Mouse (Mus musculus) CD4-positive, CD25-positive, alpha-beta regulatory T cell, adult 4 months (primary cell): ENCODE measurements at regions not wholly inside any gene's neighbourhood (a gene's known extent, or its start where the extent isn't known, plus 50 kb on each side); places are given as distances from the start of the nearest gene placed in this dataset.

Source experiments
- ATAC-seq: one replicate; pipeline ENCODE4 v1.8.0; 2017

DNA sequence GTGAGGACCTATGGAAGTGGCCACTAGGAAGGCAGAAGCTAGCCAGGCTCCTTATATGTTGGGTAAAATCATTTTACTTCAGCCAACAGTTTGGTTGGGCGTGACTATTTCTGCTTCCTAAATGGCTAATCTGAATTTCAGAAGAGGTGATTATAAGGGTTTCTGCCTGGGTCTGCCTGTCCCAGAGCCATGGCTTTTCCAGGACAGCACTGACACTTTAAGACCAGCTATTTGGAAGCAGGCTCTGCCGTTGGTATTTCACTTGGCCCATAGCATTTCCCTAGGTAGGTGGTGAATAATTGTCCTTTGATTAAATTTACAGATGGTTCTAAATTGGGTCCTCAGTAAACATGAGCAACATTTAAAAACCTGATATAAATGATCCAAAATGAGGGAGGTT, 240.3 kb downstream of the Plpp3 start:
- ATAC-seq, result no peak

DNA sequence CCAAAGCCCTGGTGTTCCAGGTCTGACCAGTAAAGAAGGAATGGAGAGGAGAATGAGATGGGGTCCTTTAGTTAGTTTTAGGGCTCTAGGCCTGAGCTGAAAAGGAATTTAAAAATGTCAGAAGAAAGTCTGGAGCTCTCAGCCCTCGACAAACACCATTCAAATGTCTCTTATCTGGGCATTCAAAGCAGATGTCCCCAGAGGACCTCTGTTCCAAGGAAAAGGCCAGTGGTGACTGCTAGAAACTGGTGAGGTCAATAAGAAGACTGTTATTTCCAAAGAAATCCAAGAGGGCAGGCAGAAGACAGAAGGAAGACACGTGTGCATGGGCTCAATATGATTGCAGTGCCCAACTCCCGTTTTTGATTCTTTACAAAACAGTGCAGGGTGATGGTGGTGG, 244.9 kb downstream of the Plpp3 start:
- no peak for ATAC-seq

DNA sequence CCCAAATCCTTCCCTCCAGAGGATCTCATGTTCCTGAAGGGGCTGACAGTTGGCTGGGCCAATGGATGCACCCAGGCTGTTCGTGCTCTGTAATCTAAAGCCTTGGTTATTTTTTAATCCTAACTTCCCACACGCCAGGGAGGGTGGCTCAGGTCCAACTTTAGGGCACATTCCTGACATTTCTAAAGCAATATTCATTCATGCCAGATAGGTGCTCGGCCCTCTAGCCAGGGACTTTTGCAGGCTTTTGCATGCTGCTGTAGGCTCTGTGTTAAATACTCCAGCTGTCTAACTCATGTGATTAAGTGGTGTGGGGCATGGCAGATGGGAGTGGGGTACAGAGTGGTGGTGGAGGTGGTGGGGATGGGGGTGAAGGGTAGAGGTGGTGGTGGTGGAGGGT, 246.0 kb downstream of the Plpp3 start:
- ATAC-seq, result no peak

DNA sequence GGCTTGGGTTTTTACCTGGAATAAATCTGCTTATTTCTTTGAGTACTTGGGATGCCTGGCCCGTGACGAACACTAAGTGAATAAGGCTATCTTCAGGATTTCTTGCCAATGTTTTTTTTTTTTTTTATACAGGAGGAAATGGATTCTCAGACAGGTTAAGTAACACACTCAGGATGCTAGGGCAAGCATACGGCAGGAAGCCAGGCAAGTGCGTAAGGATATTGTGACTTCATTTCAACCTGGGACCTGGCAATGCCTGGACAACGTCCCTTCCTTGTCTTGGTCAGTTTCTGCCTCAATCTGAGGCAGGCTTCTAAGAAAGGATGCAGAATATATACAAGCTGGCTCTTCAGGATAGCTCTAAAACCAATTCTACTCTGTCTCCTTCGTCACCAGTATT, 246.5 kb downstream of the Plpp3 start:
- ATAC-seq, result no peak

DNA sequence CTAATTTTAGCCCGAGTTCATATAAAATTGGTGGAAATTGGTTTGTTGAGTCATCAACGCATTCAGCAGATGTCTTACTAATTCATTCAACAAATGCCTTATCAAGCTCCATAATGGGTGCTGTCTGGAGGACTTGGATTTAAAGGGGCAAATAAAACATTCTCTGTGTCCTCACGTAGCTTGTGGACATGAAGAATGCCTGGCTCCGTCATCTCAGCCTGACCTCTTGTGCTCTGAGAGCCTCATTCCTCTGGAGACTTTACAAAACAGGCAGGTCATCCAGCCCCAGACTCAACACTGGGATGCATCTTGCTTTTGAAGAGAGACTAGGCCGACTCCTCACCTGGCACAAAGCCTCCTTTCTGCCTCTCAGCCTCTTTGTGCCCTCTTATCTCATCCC, 248.6 kb downstream of the Plpp3 start:
- no peak for ATAC-seq

DNA sequence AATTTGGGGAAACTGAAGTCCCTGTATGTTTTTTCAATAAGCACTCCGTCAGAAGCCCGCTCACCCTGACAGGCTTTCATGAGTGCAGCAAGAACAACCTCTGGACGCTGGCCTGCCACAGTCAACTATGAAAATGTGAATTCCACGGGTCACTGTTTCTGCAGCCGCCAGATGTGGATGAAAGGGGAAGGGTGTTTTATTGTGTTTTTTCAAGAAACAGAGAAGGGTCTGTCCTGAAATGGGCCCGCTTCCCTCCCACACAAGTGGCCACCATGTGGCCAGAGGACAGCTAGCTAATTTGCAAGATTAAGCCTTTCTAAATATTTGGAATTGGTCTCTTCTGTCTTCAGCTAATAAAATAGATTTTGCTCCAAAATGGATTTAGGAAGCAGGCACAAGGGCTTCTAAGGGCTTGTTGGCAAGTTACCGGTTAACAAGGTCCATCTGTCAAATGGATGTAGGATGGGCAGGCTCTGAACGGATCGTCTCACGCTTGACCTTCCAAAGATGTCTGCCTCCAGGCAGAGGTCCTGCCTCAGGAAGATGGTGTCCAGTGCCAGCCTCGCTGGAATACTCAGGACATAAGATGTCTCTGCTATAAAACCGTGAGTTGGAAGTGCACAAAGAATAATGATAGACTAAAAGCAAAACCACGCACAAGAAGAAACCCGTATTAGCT, 249.8 kb downstream of the Plpp3 start:
- ATAC-seq, result no peak

DNA sequence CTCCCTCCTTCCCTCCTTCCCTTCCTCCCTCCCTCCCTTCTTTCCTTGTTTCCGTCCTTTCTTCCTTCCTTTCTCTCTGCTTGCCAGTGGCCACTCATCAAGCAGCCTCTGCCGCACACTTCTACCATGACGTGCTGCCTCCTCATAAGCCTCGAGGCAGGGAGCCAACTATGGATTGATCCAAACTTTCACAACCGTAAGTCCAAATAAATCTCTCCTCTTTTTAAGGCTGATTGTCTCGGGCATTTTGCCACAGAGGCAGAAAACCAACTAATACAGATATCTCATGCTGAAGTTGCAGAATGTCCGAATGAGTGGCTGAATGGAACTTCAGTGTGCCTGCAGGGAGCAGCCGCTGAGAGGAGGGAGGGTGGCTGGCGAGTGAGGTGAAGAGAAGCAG, 251.7 kb downstream of the Plpp3 start:
- ATAC-seq, result no peak

DNA sequence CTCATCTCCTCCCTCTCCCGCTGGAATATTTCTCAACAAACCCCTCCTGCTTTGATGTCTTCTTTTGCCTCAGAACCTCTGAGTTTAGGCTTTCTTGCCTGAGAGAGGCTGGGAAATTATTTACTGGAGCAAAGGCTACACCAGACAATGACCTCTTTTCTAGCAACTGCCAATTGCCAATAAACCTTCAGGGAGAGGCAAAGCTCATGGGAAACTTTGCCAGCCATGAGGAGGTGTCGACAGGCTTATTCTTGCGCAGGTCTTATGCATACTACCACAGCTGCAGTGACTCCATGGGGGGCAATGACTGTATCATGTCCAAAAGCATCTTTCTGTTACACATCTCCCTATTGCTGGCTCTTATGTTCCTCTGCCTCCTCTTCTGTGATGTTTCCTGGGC, 260.0 kb downstream of the Plpp3 start:
- ATAC-seq, result no peak

DNA sequence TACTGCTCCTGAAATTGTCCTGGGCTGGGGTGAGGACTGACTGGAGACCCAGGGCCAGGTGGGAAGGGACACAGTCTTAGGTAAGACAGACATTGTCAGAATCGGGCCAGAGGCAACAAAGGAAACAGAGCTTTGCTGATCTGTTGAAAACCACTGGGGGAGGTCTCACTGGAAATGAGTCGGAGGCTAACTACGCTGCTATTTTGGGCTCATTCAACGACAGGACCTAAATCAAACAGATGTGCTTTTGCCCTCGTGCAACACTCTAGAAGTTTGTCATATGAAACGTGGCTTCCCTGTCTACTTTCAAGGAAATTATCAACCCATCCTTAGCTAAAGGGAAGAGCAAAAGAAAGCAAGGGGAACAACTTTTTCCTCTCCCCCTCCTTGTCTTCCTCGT, 265.3 kb downstream of the Plpp3 start:
- ATAC-seq, result no peak

DNA sequence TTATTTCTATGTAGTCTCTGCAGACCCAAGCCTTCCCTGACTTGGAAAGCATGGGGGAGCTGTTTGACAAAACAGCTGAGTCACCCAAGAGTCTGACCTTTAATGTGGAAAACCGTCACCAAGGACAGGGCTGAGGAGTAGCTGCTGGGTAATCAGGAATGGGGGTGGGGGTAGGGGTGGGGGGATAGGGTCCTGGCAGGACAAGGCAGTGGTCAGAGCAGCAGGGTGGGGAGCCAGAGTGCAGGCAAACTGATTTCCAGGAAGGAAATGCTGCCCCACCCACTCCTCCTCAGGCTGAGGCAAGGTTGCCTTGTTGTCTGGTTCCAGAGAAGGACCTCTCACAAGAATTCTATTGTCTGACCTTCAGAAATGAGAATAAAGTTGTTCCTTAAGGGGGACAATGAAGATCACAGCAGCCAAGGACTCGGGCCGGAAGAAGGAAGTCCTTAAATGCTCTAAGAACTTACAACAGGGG, 266.6 kb downstream of the Plpp3 start:
- no peak for ATAC-seq

DNA sequence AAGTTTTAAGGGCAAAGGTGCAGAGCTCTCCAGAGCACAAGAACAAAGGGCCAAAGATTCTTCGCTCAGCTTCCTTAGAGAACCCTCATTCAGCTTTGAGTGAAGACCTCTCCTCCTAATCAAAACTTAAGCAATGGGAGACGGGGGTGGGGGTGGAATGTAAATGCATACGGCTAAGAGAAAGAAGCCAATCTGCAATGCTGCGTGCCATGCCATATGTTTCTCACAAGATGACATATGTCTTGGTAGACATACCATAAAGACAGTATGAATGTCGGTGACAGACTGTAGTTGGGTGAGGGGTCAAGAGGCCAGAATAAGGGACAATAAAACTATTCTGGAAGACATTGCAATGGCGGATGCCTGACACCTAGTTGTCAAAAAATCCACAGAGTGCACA, 267.9 kb downstream of the Plpp3 start:
- ATAC-seq, result no peak

DNA sequence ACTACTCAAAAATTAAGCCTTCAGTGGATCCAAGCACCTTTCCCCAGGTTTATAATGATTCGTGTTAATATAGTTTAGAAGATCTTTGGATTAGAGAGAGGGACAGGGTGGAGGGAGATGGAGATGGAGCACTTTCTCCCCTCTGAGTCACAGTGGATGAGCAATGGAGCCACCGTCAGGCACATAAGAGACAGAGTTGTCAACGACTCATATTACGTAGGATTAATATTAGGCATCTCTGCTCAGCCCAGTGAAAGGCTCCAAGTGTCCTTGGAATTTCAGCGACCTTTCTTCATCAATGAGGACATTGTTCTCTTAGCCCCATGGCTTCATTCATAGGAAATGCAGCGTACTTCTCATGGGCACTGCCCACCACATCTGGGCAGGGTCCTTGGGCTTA, 270.4 kb downstream of the Plpp3 start:
- ATAC-seq, result no peak

DNA sequence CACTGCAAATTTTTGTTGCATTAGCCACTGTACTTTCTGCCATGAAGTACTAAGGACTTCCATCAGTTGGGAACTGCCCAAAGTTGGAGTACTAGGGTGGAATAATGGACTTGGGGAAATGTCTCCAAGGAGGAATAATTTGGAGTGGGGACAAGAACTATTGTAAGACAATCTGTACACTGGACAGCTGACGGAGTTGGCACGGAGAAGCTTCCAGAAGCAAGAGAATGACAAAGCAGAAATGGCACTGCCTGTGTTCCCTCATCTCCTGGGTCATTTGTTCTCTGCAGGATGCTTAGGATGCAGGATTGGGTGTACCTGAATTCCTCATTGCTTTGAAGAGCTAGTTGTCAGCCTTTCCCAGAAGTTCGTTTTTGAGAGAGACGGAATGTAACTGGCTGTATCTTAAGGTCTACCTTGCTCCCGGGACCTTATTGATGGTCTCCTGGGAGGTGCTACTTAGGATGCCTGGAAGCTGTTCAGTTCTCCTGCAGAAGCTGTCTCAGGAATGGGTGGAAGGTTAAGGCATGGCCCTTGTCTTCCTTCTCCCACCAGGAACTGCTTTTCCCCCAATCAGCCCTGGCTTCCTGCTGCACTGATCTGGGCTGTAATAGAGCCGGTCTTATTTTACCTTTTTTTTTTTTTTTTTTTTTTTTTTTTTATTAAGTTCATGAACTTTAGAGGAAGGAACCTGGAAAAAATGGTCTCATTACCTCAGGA, 272.4 kb downstream of the Plpp3 start:
- ATAC-seq, result no peak

DNA sequence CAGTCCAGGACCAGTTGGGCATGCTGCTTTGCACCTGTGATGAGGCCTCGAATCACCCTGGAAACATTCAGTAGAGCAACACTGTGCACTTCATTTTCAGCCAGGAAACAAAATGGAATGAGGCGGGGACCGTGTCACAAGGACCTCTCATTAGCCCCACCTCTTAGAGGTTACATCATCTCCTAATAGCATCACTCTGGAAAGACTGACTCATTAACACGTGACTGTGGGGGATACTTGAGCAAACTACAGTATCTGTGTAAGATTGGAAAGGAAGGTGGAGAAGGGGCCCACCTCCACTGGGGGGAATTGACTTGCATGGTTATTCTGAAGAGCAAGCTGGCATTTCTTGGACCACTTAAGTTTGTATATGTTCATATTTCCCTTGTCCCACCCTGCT, 275.3 kb downstream of the Plpp3 start:
- ATAC-seq, result no peak

DNA sequence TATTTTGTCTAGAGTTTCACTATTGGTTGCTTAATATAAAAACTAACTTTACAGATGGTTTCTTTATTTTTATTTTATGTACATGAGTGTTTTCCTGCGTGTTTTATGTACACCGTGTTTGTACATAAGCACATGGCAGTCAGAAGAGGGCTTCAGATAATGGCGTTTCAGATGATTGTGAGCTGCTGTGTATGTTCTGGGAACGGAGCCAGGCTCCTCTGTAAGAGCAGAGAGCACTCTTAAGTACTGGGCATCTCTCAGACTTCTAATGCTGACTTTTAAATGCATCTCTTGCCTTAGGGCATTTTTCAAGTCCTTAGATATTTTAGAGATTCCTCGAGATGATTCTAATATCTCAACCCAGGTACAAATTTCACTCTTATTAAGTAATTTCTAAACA, 280.0 kb downstream of the Plpp3 start:
- no peak for ATAC-seq

DNA sequence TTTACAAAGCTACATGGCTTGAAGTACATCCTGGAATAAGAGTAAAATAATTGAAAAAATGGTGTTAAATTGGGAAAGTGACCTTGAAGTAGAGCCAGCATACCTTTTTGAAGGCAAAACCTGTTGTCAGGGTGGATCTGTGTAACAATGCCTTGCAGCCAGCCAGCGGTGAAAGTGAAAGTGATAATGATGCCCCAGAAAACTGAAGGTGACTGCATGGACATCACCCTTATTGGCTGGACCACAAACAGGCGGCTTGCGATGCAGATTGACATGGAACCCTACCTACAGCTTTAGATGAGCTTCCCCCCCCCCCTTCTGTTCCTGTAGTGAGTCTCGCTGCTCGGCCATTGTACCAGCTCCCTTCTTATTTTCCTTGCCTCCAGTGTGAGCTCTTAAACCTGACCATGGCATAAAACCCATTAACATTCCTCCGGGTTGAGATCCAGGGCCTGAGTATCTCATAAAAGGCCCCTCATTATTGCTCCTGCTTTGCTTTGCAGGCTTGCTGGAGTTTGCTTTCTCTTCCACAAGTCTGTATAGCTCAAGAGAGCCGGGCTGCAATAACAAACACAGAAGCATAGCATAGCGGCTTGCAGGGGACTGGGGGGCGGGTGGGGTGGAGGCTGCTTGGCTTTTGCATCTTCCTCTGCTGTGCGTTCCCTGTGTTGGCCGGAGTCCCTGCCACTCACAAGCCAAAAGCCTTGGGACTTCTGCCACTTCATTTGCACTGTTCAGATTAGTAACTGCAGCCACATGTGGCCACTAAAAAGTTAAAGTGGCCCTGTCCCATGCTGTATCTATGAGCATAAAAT, 292.1 kb downstream of the Plpp3 start:
- ATAC-seq, result no peak

DNA sequence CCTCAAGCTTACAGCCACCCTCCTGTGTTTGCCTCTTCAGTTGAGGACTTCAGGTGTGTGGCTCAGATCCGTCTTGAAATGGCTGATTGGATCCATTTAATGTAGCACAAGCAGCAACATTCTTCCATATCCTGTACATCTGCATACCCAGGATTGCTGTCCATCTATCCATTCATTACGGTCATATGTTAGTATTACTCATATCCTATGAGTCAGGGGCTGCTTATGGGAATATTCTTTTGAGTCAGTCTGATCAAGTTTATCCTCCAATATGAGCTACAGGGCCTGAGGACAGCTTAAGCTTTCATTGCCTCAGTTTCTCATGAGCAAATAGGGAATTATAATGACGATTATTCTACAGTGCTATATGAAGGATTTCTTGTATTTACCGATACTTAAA, 293.7 kb downstream of the Plpp3 start:
- ATAC-seq, result no peak

DNA sequence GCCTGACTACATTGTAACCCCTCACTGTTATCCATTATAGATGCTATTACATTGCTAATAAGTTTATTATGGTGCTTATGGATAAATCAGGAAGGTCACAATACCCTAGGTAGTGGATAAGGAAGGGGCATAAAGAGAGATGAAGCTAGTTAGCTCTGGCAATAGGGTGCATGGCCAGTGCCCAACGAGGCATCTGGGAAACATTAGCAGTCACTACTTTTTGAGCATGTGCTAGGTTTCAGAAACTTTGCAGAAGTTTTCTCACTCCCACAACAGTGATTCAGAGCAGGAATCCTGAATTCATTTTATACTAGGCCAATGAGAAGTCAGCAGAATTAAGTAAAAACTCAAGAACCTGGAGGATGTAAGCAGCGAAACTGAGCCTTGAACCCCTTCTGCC, 294.7 kb downstream of the Plpp3 start:
- no peak for ATAC-seq

DNA sequence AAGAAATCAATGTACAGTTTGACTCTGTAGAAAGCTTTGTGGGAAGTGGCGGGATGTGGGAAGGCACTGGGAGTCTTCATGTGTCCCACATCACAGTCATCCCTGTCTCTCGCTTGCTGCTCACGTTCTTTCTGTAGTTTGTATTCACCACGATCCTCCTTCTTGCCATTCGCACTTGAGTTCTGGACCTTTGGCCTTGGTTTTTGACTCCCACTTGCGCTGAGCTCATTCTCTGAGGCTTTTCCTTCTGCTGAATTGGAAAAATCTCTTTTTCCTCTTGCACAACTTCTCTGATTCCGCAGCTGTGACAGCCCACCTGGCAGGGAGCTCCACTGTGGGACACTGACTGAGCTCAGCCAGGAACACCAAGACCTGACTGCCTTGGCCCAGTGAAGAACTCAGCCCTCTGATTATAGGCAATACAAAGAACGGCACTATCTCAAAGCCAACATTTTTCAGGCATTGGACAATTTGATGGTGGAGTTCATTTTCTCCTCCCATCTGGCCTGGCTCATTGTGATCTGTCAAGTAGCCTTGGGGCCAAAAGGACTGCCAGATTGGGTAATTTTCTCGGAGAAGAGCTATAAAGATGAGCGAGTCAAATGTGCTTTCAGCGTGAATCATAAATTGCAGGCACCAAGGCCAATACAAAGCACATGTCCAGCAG, 299.9 kb downstream of the Plpp3 start:
- ATAC-seq, result no peak

DNA sequence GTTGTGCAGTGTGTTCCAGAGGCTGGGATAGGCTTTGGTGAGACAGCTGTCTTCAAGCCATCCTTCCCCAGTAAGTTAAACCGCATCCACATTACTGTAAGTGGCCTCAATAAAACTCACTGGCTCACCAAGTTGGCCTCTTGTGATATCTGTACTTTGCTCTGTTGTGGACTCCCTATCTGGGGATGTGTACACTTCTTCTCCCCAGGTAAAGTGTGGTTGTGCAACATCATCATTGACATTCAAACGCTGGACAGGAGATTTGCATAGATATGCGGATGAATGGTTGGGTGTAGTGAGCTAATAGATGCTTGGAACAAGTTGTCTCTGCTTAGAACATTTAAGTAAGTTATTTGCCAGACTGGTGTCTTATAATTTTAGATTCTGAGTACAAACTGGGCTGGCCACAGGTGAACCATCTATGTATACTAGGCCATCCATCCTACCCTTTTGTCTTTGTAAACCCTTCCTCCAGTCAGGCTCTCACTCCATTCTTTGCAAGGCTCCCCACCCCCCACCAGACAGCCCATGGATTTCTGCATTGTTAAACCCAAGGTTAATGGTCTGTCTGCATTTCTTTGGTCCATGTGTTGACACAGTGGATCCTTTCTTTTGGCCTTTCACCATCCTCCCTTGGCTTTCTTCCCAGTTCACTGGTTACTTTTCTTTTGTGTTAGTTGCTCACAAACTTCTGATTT, 303.0 kb downstream of the Plpp3 start:
- ATAC-seq, result no peak

DNA sequence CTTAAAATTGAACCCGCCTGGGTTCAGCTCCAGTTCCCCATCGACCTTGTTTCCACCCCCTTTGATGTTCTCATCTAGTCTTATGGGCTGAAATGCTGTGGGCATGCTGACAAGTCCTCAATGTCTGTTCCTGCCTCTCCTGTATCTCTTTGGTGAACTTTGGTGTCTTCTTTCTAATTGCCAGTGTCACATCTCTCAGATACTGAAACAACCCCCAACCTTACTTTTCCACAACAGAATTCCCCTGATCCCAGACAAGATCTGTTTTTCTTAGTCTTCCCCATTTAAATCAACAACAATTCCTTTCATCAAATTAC, 303.5 kb downstream of the Plpp3 start:
- ATAC-seq, result no peak

DNA sequence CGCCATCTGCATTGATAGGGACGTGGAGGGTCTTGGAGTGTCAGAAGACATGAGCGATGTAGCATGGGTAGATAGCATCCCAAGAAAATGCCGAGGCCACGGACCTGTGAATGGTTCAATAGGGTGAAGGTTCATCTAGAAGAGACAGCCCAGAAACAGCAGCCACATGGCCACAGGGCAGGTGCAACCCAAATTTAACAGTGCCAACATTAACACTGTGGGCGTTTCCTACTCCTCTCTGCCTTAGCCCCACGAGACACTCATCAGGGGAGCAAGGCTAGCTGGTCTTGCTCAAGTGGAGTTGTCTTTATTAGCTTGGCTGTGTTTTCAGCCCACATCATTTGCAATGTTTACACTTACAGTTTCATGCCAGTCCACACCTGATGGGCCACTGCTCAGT, 310.7 kb downstream of the Plpp3 start:
- ATAC-seq, result no peak

DNA sequence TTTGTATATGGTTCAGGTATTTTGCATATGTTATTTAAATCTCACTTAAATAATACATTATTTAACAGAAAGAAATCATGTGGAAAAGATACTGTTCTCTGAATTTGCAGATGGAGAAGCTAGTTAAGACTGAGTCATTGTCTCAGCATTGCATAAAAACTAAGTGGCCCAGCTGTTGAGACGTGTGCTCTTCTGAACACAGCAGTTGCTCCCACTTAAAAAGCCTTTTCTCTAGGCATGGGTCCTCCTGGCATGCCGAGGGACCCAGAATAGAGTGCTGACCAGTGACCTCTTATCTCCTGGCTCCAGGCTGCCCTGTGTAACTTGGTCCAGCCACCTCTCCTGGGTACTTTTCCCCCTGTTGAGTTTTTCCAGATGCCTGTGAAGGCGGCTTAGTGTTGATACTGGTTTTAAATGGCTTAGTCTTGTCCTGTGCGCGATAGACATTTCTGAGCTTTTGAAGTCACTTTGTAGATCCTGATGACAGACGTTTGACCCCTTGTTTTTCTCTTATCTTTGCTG, 312.2 kb downstream of the Plpp3 start:
- ATAC-seq, result no peak
